Mouse (Mus musculus): ENCODE measurements at regions not wholly inside any gene's neighbourhood (a gene's known extent, or its start where the extent isn't known, plus 50 kb on each side); places are given as distances from the start of the nearest gene placed in this dataset.

DNA sequence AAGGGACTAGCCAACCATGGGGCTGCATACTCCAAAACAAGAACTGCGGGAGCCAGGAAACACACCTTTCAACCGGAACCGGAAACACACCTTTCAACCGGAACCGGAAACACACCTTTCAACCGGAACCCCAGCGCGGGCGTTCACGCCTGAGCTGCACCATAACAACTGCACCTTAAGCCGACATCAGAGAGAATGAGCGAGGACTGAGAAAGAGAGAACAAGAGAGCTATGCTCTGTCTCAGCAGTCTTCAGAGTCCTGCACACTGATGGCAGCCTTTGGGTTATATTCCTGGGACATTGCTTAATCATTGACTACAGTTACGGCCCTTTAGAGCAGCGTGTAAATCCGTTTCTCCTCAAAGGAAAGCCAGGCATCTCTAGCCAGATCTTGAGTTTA, 58.1 kb upstream of the Mark1 start:
- Histone ChIP-seq H3K9ac (ENCODE audit: insufficient read depth, low read depth) (no peak overlapping the region), H3K79me2 (replicated peaks; ENCODE audit: control insufficient read depth, extremely low read depth, insufficient read depth, poor library complexity, severe bottlenecking) (no peaks in the 10 kb centered on the region), H3K4me1 (ENCODE audit: control insufficient read depth in 1 of 2, insufficient read depth in 2 of 2) (no peaks in the 10 kb centered on the region), H3K4me3 (replicated peaks in 1 of 3; ENCODE audit: low read depth in 2 of 3, low read length in 2 of 3, poor library complexity in 1 of 3) (no peak overlapping the region), H3K36me3 (replicated peaks in 1 of 2; ENCODE audit: control insufficient read depth in 1 of 2, insufficient read depth in 1 of 2, low read length in 1 of 2) (no peaks in the 10 kb centered on the region), H3K27ac (ENCODE audit: insufficient read depth, low read depth) (no peak overlapping the region), H3K9me3 (replicated peaks; ENCODE audit: low read length) (no peaks in the 10 kb centered on the region), H3K27me3 (replicated peaks) (no peaks in the 10 kb centered on the region), H3K4me2 (ENCODE audit: insufficient read depth, low read depth, poor library complexity, severe bottlenecking) (no peak overlapping the region)
- DNase-seq (ENCODE audit: extremely low read depth), result no peak
- in situ Hi-C loops (cut with MboI; ENCODE audit: low pct_ligation_motif_present, low pct_unique_long_range_greater_than_20kb, low sequenced_read_pairs) (no loop called here), dilution Hi-C loops (cut with MboI; ENCODE audit: extremely low pct_ligation_motif_present, extremely low pct_unique_long_range_greater_than_20kb, low sequenced_read_pairs) (no loop called here)
- TF ChIP-seq E2F4 (IDR thresholded peaks at IDR 0.05; ENCODE audit: insufficient replicate concordance, low read depth, low read length) (no peak), IRF4 (IDR thresholded peaks at IDR 0.05; ENCODE audit: low read depth, low read length) (no peak), TCF12 (IDR thresholded peaks at IDR 0.05; ENCODE audit: low read depth, low read length) (no peak), SMC3 (IDR thresholded peaks at IDR 0.05; ENCODE audit: low read depth, low read length) (no peak), MEF2A (IDR thresholded peaks at IDR 0.05; ENCODE audit: borderline replicate concordance, low read depth, low read length) (no peak), SIN3A (IDR thresholded peaks at IDR 0.05; ENCODE audit: low read length) (no peak), MAFK (IDR thresholded peaks at IDR 0.05; ENCODE audit: insufficient replicate concordance, low read length) (no peak), JUN (IDR thresholded peaks at IDR 0.05; ENCODE audit: insufficient read depth, low read depth, low read length) (no peak), MAZ (IDR thresholded peaks at IDR 0.05; ENCODE audit: low read depth, low read length) (no peak), CHD1 (IDR thresholded peaks at IDR 0.05; ENCODE audit: low read depth, low read length) (no peak), POLR2A (IDR thresholded peaks at IDR 0.05; ENCODE audit: low read depth, low read length) (no peak), JUND (conservative IDR thresholded peaks at IDR 0.05; ENCODE audit: low read depth, low read length) (no peak), MXI1 (IDR thresholded peaks at IDR 0.05; ENCODE audit: low read depth, low read length) (no peak)

DNA sequence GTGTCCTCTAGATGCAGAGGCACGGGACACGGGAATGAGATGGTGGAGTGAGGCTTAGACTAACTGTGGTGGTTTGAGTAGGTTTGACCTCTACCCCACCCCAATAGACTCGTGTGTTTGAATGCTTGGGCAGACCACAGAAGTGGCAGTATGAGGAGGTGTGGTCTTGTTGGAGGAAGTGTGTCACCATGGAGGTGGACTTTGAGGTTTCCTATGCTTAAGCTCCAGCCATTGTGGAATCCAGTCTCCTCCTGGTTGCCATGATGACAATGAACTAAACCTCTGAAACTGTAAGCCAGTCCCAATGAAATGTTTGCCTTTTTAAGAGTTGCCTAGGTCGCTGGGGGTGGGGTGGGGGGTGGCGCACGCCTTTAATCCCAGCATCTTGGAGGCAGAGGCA, 53.3 kb upstream of the Mark1 start:
- H3K9ac ChIP-seq (ENCODE audit: insufficient read depth, low read depth), result no peak overlapping the region
- no peak overlapping the region for H3K4me3 ChIP-seq (replicated peaks in 1 of 3; ENCODE audit: low read depth in 2 of 3, low read length in 2 of 3, poor library complexity in 1 of 3)
- H3K79me2 ChIP-seq (replicated peaks; ENCODE audit: control insufficient read depth, extremely low read depth, insufficient read depth, poor library complexity, severe bottlenecking), result no peaks in the 10 kb centered on the region
- DNase-seq (ENCODE audit: extremely low read depth), result no peak
- dilution Hi-C loops (cut with MboI; ENCODE audit: extremely low pct_ligation_motif_present, extremely low pct_unique_long_range_greater_than_20kb, low sequenced_read_pairs) (no loop called here), in situ Hi-C loops (cut with MboI; ENCODE audit: low pct_ligation_motif_present, low pct_unique_long_range_greater_than_20kb, low sequenced_read_pairs) (no loop called here)
- H3K27me3 ChIP-seq (replicated peaks), result no peaks in the 10 kb centered on the region
- H3K4me2 ChIP-seq (ENCODE audit: insufficient read depth, low read depth, poor library complexity, severe bottlenecking), result no peak overlapping the region
- H3K4me1 ChIP-seq (ENCODE audit: control insufficient read depth in 1 of 2, insufficient read depth in 2 of 2), result no peaks in the 10 kb centered on the region
- TF ChIP-seq CTCF (conservative IDR thresholded peaks at IDR 0.05 in 1 of 2, IDR thresholded peaks at IDR 0.05 in 1 of 2; ENCODE audit: low read depth in 2 of 2, low read length in 2 of 2) (no peak), ZC3H11A (IDR thresholded peaks at IDR 0.05; ENCODE audit: low read depth, low read length) (no peak), IRF4 (IDR thresholded peaks at IDR 0.05; ENCODE audit: low read depth, low read length) (no peak), NELFE (IDR thresholded peaks at IDR 0.05; ENCODE audit: low read depth, low read length) (no peak), BHLHE40 (IDR thresholded peaks at IDR 0.05; ENCODE audit: low read depth, low read length) (no peak), MEF2A (IDR thresholded peaks at IDR 0.05; ENCODE audit: borderline replicate concordance, low read depth, low read length) (no peak), JUN (IDR thresholded peaks at IDR 0.05; ENCODE audit: insufficient read depth, low read depth, low read length) (no peak)
- no peak overlapping the region for H3K27ac ChIP-seq (ENCODE audit: insufficient read depth, low read depth)
- no peaks in the 10 kb centered on the region for H3K36me3 ChIP-seq (replicated peaks in 1 of 2; ENCODE audit: control insufficient read depth in 1 of 2, insufficient read depth in 1 of 2, low read length in 1 of 2)
- no peaks in the 10 kb centered on the region for H3K9me3 ChIP-seq (replicated peaks; ENCODE audit: low read length)
